Mouse (Mus musculus) heart, postnatal 0 days (tissue): ENCODE measurements at regions not wholly inside any gene's neighbourhood (a gene's known extent, or its start where the extent isn't known, plus 50 kb on each side); places are given as distances from the start of the nearest gene placed in this dataset.
A peak's percentile ranks its signal among the peaks of the same experiment; 100 is the strongest.
"Not testable (repeated sequence)": the region's sequence is repeated elsewhere in the genome, so short reads cannot be mapped to it uniquely, and the experiment has no call there.

Experiments
- ATAC-seq: fragments of 200-750 bp; cut with Nextera tagmentation; 2 replicates; pipeline ENCODE4 v1.8.0; 2017; ENCODE audit warnings: low read depth, moderate number of reproducible peaks, moderate library complexity; ENCODE audit not compliant: insufficient read depth
- DNase-seq: peaks from one replicate; pipeline ENCODE4 v3.0.0-alpha.2; 2016; ENCODE audit warnings: low spot score
- H3K27ac ChIP-seq: fragments of 300-500 bp; sonication (generic); 2 replicates; pipeline ENCODE4 v1.5.1; 2014; ENCODE audit warnings: low read depth, mild to moderate bottlenecking
- H3K27me3 ChIP-seq: fragments of 300-500 bp; sonication (generic); 2 replicates; pipeline ENCODE4 v1.6.1; 2014; ENCODE audit warnings: low read length, mixed read lengths; ENCODE audit not compliant: control insufficient read depth, insufficient read depth
- H3K36me3 ChIP-seq: fragments of 300-500 bp; sonication (generic); replicated peaks from 2 replicates; pipeline ENCODE4 v1.6.1; 2014; ENCODE audit warnings: low read length, mixed read lengths; ENCODE audit not compliant: control insufficient read depth, insufficient read depth
- H3K4me1 ChIP-seq: fragments of 300-500 bp; sonication (generic); 2 replicates; pipeline ENCODE4 v1.6.1; 2014; ENCODE audit warnings: antibody characterized with exemption; ENCODE audit not compliant: control insufficient read depth, insufficient read depth
- H3K4me2 ChIP-seq: fragments of 300-500 bp; sonication (generic); 2 replicates; pipeline ENCODE4 v1.6.1; 2014; ENCODE audit warnings: low read depth, mild to moderate bottlenecking, low read length, moderate library complexity
- H3K4me3 ChIP-seq: fragments of 300-500 bp; sonication (generic); 2 replicates; pipeline ENCODE4 v1.5.1; 2014; ENCODE audit warnings: low read depth, low read length
- H3K9ac ChIP-seq: fragments of 300-500 bp; sonication (generic); replicated peaks from 2 replicates; pipeline ENCODE4 v1.6.1; 2014; ENCODE audit warnings: low read depth, low read length, mixed read lengths
- H3K9me3 ChIP-seq: fragments of 300-500 bp; sonication (generic); replicated peaks from 2 replicates; pipeline ENCODE4 v1.6.1; 2016; ENCODE audit warnings: low read length; ENCODE audit not compliant: control insufficient read depth
- CTCF ChIP-seq: IDR thresholded peaks from 2 replicates; pipeline ENCODE4 v1.5.1; 2016; ENCODE audit warnings: antibody characterized with exemption, control low read depth, low read depth
- EP300 ChIP-seq: IDR thresholded peaks from 2 replicates; pipeline ENCODE4 v1.6.1; 2016; ENCODE audit warnings: antibody characterized with exemption, low read depth
- WGBS: fragments of 180-500 bp; shearing (Covaris S2); extraction: QIAGEN DNeasy Blood & Tissue Kit; methylation state at CpG from one replicate; pipeline ENCODE4 v1.1.7; 2014; 5-methylcytosine and 5-hydroxymethylcytosine counted together

DNA sequence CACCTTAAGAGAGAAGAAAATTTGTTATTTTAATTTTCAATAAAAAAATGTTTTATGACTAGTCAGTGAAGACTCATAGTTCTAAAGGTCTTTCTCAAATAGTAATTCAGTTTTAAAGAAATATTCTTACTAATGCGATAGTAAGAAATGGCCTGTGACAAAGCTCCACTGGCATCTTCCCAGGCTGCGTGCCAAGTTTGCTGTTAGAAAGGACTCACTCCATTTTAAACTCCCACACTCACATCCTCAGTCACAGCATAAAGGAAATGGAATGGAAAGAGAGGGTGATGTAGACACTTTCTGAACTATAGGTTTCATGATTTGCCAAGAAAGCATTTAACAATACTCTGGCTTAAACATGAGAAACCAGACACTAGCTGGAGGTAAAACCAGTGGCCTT is 436.6 kb downstream of the Mei4 start:
- Histone ChIP-seq H3K27me3 (no peaks in the 10 kb centered on the region), H3K4me3 (no peak overlapping the region), H3K4me2 (no peak overlapping the region), H3K9ac (no peak overlapping the region), H3K27ac (no peak overlapping the region), H3K4me1 (no peaks in the 10 kb centered on the region), H3K9me3 (no peaks in the 10 kb centered on the region), H3K36me3 (no peaks in the 10 kb centered on the region)
- no peak for TF ChIP-seq CTCF
- TF ChIP-seq EP300: no peak
- ATAC-seq: no peak
- DNase-seq: no peak
- 69% methylated on average over 2 of the region's 2 CpGs for WGBS

DNA sequence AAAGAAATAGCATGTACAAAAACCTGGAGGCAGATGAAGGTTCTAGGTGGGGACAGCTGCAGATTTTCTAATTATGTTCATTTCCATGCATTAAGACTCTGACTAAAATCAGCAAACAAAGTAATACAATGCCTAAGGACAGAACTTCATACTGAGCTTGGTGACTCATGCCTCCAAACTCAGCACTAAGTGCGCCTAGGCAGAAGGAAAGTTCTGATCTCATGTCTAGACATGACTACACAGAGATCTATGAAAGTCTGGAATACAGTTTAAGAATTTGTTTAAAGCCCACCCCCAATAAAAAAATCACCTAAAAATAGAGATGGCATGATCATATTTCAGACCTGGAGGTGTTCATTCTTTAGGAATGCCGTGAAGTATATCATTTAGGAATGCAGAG is 442.8 kb downstream of the Mei4 start:
- no peak for ATAC-seq
- WGBS: 56% methylated on average over 2 of the region's 2 CpGs

DNA sequence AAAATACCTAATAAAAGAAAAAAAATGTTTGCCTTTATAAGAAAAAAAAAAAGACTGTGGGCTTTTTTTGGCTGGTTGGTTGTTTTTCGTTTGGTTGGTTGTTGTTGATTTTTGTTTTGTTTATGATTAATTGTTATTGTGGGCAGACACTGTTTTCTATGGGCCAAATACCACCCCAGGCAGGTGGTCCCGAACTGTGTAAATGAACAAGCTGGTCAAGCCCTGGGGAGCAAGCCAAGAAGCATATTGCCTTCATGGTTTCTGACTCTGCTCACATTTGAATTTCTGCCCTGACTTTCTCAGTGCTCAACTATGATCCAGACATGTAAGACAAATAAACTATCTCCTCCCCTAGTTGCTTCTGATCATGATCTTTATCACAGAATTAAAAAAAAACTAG is 449.0 kb downstream of the Mei4 start:
- Histone ChIP-seq H3K27ac (no peak overlapping the region), H3K4me2 (no peak overlapping the region), H3K27me3 (no peaks in the 10 kb centered on the region), H3K4me3 (no peak overlapping the region), H3K9ac (no peak overlapping the region), H3K4me1 (no peaks in the 10 kb centered on the region), H3K36me3 (no peaks in the 10 kb centered on the region), H3K9me3 (no peaks in the 10 kb centered on the region)
- WGBS: 65% methylated on average over 2 of the region's 2 CpGs
- ATAC-seq (no peak), DNase-seq (no peak)
- no peak for TF ChIP-seq EP300
- TF ChIP-seq CTCF: no peak

More for the DNA sequence above, 442.8 kb downstream of the Mei4 start:
- Histone ChIP-seq H3K27ac (no peak overlapping the region), H3K36me3 (no peaks in the 10 kb centered on the region), H3K9ac (no peak overlapping the region), H3K4me1 (no peaks in the 10 kb centered on the region), H3K4me3 (no peak overlapping the region), H3K9me3 (no peaks in the 10 kb centered on the region), H3K4me2 (no peak overlapping the region), H3K27me3 (no peaks in the 10 kb centered on the region)
- no peak for DNase-seq
- TF ChIP-seq EP300 (no peak), CTCF (no peak)

DNA sequence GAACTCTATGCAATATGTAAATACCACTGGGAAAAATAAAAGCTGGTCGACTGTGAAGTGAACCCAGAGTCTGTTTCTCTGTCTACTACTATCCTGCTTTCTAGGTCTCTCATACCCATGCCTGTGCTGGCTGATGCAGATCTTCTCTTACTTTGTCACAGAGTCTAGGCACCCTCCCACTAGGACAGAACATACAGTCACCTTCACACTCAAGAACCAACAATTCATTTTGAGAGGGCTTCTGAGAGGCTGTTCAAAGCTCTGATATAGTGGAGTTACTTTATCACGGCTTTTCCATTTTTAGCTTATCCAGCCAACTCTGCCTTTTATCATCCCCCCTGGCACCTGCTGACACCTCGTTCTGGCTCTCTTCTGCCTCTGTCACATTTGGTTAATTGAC is 477.0 kb downstream of the Mei4 start:
- Histone ChIP-seq H3K27me3 (no peaks in the 10 kb centered on the region), H3K4me2 (no peak overlapping the region), H3K9me3 (no peaks in the 10 kb centered on the region), H3K4me1 (no peaks in the 10 kb centered on the region), H3K4me3 (no peak overlapping the region), H3K9ac (no peak overlapping the region), H3K36me3 (no peaks in the 10 kb centered on the region), H3K27ac (no peak overlapping the region)
- TF ChIP-seq EP300 (no peak), CTCF (no peak)
- DNase-seq (no peak), ATAC-seq (peak; percentile 41; the same call in 1 of the 2 replicates)
- 28% methylated on average over 3 of the region's 3 CpGs for WGBS

DNA sequence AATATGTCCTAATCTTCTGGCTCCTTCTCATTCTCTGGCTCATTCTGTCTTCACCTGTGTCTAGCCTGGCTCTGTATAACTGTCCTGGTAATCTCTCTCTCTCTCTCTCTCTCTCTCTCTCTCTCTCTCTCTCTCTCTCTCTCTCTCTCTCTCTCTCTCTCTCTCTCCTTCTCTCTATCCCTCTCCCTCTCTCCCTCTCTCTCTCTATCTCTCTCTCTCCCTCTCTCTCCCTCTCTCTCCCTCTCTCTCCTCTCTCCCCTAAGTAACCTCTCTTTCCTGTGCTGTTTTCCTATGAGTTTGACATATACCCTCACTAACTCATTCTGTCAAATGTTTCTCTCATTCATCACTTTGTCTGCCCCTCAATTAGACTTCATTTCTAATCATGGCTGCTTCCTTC is 478.6 kb upstream of the Irak1bp1 start:
- H3K27me3 ChIP-seq, H3K4me1 ChIP-seq, DNase-seq, H3K4me3 ChIP-seq, H3K36me3 ChIP-seq, H3K9me3 ChIP-seq, H3K4me2 ChIP-seq, H3K27ac ChIP-seq, H3K9ac ChIP-seq, ATAC-seq: not testable (repeated sequence)

DNA sequence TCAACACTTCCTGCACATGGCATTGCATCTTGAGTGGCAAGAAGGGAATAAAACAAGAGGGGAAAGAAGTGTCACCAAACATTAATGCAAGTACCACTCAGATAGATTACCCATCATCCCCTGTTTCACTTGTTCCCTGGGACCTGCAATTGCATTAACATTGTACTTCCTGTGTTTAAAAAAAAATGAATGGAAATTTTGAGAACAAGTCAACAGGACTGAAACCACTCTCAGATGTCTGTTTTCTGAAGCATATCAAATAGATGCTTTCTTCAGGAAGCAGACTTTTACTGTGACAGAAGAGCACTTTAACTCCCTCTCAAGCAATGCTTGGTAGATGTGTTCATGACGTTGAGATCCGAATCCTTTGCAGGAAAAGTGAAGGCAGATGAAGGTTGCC is 469.8 kb upstream of the Irak1bp1 start:
- TF ChIP-seq CTCF: no peak
- no peak for TF ChIP-seq EP300
- 71% methylated on average over 2 of the region's 2 CpGs for WGBS
- no peak for DNase-seq
- no peaks in the 10 kb centered on the region for H3K36me3 ChIP-seq
- no peaks in the 10 kb centered on the region for H3K27me3 ChIP-seq
- H3K27ac ChIP-seq: no peak overlapping the region
- H3K9ac ChIP-seq: no peak overlapping the region
- no peaks in the 10 kb centered on the region for H3K9me3 ChIP-seq
- H3K4me1 ChIP-seq: no peaks in the 10 kb centered on the region
- no peak overlapping the region for H3K4me2 ChIP-seq
- ATAC-seq: no peak
- H3K4me3 ChIP-seq: no peak overlapping the region
